Comparison of ENCODE assay signal across 15 mouse cellular contexts in the genomic region with DNA sequence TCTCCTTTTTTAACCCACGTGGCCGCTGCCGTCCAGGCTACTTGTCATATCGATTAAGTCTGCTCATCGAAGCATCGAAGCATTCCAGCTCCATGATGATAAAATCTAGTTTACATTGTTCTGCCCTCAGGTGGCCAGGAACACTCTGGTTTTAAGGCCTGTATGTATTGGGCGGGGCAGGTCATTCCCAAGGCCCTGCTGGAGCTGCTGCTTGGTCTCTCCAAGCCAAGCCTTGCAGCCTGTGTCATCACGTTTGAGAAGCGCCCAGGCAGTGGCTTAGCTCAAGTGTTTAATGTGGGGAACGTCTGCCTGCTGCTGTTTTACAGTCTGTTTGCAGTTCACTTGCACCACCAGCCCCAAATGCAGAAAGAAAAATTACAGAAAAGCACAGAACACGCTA.
DNase-seq lines count a peak whose midpoint lies in the region; ATAC-seq lines count a peak whose summit lies in the region.
"Had no signal": no experiment of that assay in that cellular context is flagged by ENCODE, and none has a peak within 500 bp of the region (broad histone marks: within the 10 kb centered on the region; RNA-seq: fewer than 3 reads in every experiment).

No protein-coding gene starts in this region.

- H3K9me3 ChIP-seq in heart, embryonic 10.5 days = peaks cover 5% of the 10 kb centered on the region; the same call in 1 of the 2 replicates
- H3K9me3 ChIP-seq in kidney, embryonic 16.5 days (ENCODE audit: low read length) = peaks cover 6% of the 10 kb centered on the region; the same call in 1 of the 2 replicates
- H3K9me3 ChIP-seq in neural tube, embryonic 14.5 days (ENCODE audit: control insufficient read depth, low read length) = no peaks in the 10 kb centered on the region

- H3K9ac ChIP-seq in kidney, embryonic 16.5 days (replicated peaks; ENCODE audit: low read length) = no peak overlapping the region
- H3K9ac ChIP-seq in neural tube, embryonic 14.5 days (replicated peaks; ENCODE audit: low read depth, low read length) = no peak overlapping the region
- H3K9ac ChIP-seq: heart, embryonic 12.5 days had no signal

- no peak overlapping the region for H3K4me3 ChIP-seq in heart, embryonic 10.5 days
- no peak overlapping the region for H3K4me3 ChIP-seq in kidney, embryonic 16.5 days (ENCODE audit: low read length)
- no peak overlapping the region for H3K4me3 ChIP-seq in neural tube, embryonic 14.5 days (ENCODE audit: low read depth, low read length)
- H3K4me3 ChIP-seq: heart, embryonic 12.5 days had no signal

- H3K4me2 ChIP-seq in kidney, embryonic 16.5 days (replicated peaks; ENCODE audit: low read depth, low read length) = no peak overlapping the region
- H3K4me2 ChIP-seq in neural tube, embryonic 14.5 days (ENCODE audit: low read depth, low read length) = no peak overlapping the region
- H3K4me2 ChIP-seq: heart, embryonic 12.5 days; liver, embryonic 11.5 days had no signal

- H3K27me3 ChIP-seq in heart, embryonic 10.5 days (ENCODE audit: insufficient read depth, poor library complexity, severe bottlenecking) = no peaks in the 10 kb centered on the region
- H3K27me3 ChIP-seq in kidney, embryonic 16.5 days (ENCODE audit: insufficient read depth, low read length) = no peaks in the 10 kb centered on the region
- no peaks in the 10 kb centered on the region for H3K27me3 ChIP-seq in neural tube, embryonic 14.5 days (ENCODE audit: control insufficient read depth, insufficient read depth, low read length)
- H3K27me3 ChIP-seq: heart, embryonic 12.5 days had no signal

- ATAC-seq in kidney, embryonic 16.5 days (ENCODE audit: low FRiP score, low TSS enrichment) = no peak
- no peak for ATAC-seq in neural tube, embryonic 14.5 days (ENCODE audit: low read depth)
- ATAC-seq: forebrain, embryonic 14.5 days had no signal

- H3K27ac ChIP-seq in heart, embryonic 10.5 days = no peak overlapping the region
- H3K27ac ChIP-seq in kidney, embryonic 16.5 days (ENCODE audit: low read length) = peak overlapping the region; percentile 25; the same call in 1 of the 2 replicates
- 0 out of 2 replicates have a peak overlapping the region, but pooled peaks have one; percentile 6 for H3K27ac ChIP-seq in neural tube, embryonic 14.5 days (ENCODE audit: low read depth, low read length)
- H3K27ac ChIP-seq: stomach, postnatal 0 days had no signal

- peaks cover 22% of the 10 kb centered on the region for H3K4me1 ChIP-seq in heart, embryonic 10.5 days
- peaks cover 37% of the 10 kb centered on the region for H3K4me1 ChIP-seq in kidney, embryonic 16.5 days (ENCODE audit: insufficient read depth, low read length)
- peaks cover 27% of the 10 kb centered on the region for H3K4me1 ChIP-seq in neural tube, embryonic 14.5 days (ENCODE audit: control insufficient read depth, insufficient read depth, low read length)

- H3K36me3 ChIP-seq in heart, embryonic 10.5 days = peaks cover 19% of the 10 kb centered on the region
- no peaks in the 10 kb centered on the region for H3K36me3 ChIP-seq in kidney, embryonic 16.5 days (ENCODE audit: insufficient read depth, low read length)
- H3K36me3 ChIP-seq in neural tube, embryonic 14.5 days (ENCODE audit: control insufficient read depth, insufficient read depth, low read length) = no peaks in the 10 kb centered on the region

- 76% methylated on average over 11 of the region's 11 CpGs for WGBS in heart, embryonic 10.5 days
- WGBS in kidney, embryonic 16.5 days = 48% methylated on average over 11 of the region's 11 CpGs
- 61% methylated on average over 11 of the region's 11 CpGs for WGBS in neural tube, embryonic 14.5 days

- DNase-seq in heart, embryonic 10.5 days (ENCODE audit: low spot score) = peak; percentile 77
- no peak for DNase-seq in heart, postnatal 4 days
- no peak for DNase-seq in kidney, adult 8-10 months
- DNase-seq in NIH3T3 (ENCODE audit: low read depth) = peak; percentile 28
- no peak for DNase-seq in embryo, embryonic 9.5 days (ENCODE audit: extremely low spot score)
- DNase-seq: cerebellum, postnatal 10 days; left cerebral cortex, postnatal 4 days; lung, adult 2 months; lung, postnatal 36 days had no signal

Comparison
In these comparisons a context has a peak if more than half of its experiments do, and no peak if none do; other contexts are left out.
1. DNase-seq: peak in heart, embryonic 10.5 days (single experiment) and NIH3T3 (single experiment); none in heart, postnatal 4 days (single experiment), kidney, adult 8-10 months (0 of 2) and embryo, embryonic 9.5 days (single experiment).